Mouse (Mus musculus) heart, embryonic 13.5 days (tissue): Measurements from ENCODE around the gene Foxp1. TPM values are rescaled to one million over a fixed set of nuclear protein-coding genes. Genes with fewer than 3 reads are reported as not detected.
A peak's percentile ranks its signal among the peaks of the same experiment; 100 is the strongest.

Experiments
- ATAC-seq: fragments of 200-750 bp; cut with Nextera tagmentation; 2 replicates; pipeline ENCODE4 v1.8.0; 2017; ENCODE audit warnings: moderate TSS enrichment; ENCODE audit not compliant: insufficient number of reproducible peaks, low FRiP score, low TSS enrichment; ENCODE audit errors: extremely low read depth
- H3K27ac ChIP-seq: fragments of 300-500 bp; sonication (generic); replicated peaks from 2 replicates; pipeline ENCODE4 v1.5.1; 2015; ENCODE audit warnings: moderate library complexity, mild to moderate bottlenecking, inconsistent platforms
- H3K27me3 ChIP-seq: fragments of 300-500 bp; sonication (generic); replicated peaks from 2 replicates; pipeline ENCODE4 v1.6.1; 2015; ENCODE audit warnings: mild to moderate bottlenecking, inconsistent platforms
- H3K36me3 ChIP-seq: fragments of 300-500 bp; sonication (generic); 2 replicates; pipeline ENCODE4 v1.6.1; 2015; ENCODE audit warnings: mild to moderate bottlenecking, inconsistent platforms
- H3K4me1 ChIP-seq: fragments of 300-500 bp; sonication (generic); 2 replicates; pipeline ENCODE4 v1.6.1; 2015; ENCODE audit warnings: inconsistent platforms
- H3K4me2 ChIP-seq: fragments of 300-500 bp; sonication (generic); 2 replicates; pipeline ENCODE4 v1.6.1; 2015; ENCODE audit warnings: inconsistent platforms, mild to moderate bottlenecking, moderate library complexity
- H3K4me3 ChIP-seq: fragments of 300-500 bp; sonication (generic); 2 replicates; pipeline ENCODE4 v1.5.1; 2015; ENCODE audit warnings: moderate library complexity, mild to moderate bottlenecking, inconsistent platforms
- H3K9ac ChIP-seq: fragments of 300-500 bp; sonication (generic); 2 replicates; pipeline ENCODE4 v1.6.1; 2015; ENCODE audit warnings: inconsistent platforms, mild to moderate bottlenecking, moderate library complexity
- H3K9me3 ChIP-seq: fragments of 300-500 bp; sonication (generic); 2 replicates; pipeline ENCODE4 v1.6.1; 2016; ENCODE audit warnings: inconsistent platforms
- WGBS: fragments of 180-500 bp; shearing (Covaris S2); methylation state at CpG from one replicate; pipeline ENCODE4 v1.1.7; 2015; ENCODE audit warnings: mixed read lengths; 5-methylcytosine and 5-hydroxymethylcytosine counted together
- polyA plus RNA-seq: library from polyadenylated mRNA; unstranded; fragments of >200 nt; fragmentation: Nextera tagmentation; extraction: Ambion mirVana; gene quantifications from 2 replicates; pipeline ENCODE4 v1.2.1, GENCODE M21; 2015

Gene Foxp1
- polyA plus RNA-seq, 1 experiment from 2014 or later: 71.7 TPM

GRCm38 (mm10) chr6:99408880-99409279 is 113.6 kb downstream of the Foxp1 start:
- Histone ChIP-seq H3K27me3 (no peaks in the 10 kb centered on the region), H3K4me2 (no peak overlapping the region), H3K9me3 (no peaks in the 10 kb centered on the region), H3K4me3 (no peak overlapping the region), H3K9ac (no peak overlapping the region), H3K36me3 (no peaks in the 10 kb centered on the region), H3K4me1 (peaks cover 28% of the 10 kb centered on the region), H3K27ac (no peak overlapping the region)
- WGBS: 33% methylated on average over 4 of the region's 4 CpGs
- no peak for ATAC-seq

DNA sequence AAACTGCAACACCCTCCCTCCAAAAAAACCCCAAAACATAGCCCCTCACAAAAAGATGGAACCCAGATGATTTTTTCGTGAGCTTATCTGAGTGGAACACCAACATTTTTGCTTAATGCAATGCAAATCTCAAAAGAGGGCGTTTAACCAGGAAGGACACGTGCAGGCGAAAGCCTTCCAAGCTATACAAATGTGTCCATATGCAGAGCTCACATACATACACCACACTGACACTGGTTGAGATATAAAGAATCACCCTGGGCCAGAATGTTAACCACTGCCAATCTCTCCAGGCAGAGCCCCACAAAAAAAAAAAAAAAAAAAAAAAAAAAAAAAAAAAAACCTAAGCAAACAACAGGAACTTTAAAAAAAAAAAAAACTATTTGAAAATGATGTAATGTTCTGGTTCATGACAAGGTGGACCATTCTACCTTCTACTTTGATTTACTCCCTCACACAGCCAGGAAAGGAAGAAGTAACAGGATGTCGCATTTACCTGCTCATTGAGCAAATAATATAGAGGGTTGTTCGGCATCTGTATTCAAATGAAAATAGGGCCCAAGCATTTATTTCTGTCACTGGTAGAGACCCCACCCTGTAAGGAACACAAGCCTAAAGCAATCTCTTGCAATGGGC is 118.6 kb downstream of the Foxp1 start:
- no peaks in the 10 kb centered on the region for H3K36me3 ChIP-seq
- H3K27me3 ChIP-seq: no peaks in the 10 kb centered on the region
- no peak overlapping the region for H3K4me2 ChIP-seq
- H3K9me3 ChIP-seq: no peaks in the 10 kb centered on the region
- H3K4me3 ChIP-seq: no peak overlapping the region
- peaks cover 9% of the 10 kb centered on the region for H3K4me1 ChIP-seq
- H3K27ac ChIP-seq: no peak overlapping the region
- whole genome bisulfite sequencing: 82% methylated on average over 6 of the region's 6 CpGs
- H3K9ac ChIP-seq: no peak overlapping the region
- no peak for ATAC-seq

DNA sequence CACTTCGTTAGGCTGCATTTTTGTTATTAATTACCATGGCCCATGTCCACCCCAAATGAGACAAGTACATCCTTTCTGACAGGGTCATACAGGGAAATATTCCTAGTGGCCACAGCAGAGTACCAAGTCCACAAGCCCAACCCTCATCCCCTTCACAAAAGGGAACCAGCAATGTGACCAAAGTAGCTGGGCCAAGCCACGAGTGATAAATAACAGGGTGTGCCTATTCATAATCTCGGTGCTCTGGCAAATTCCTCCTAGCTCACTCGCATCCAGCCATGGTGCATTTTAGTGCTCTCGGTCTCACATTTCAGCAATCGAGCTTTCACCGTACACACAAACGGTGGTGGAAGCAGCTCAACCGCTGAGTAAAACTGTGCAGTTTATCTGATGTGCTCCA is 119.6 kb downstream of the Foxp1 start:
- Histone ChIP-seq H3K4me3 (no peak overlapping the region), H3K27ac (no peak overlapping the region), H3K36me3 (no peaks in the 10 kb centered on the region), H3K9ac (no peak overlapping the region), H3K4me2 (no peak overlapping the region), H3K4me1 (peaks cover 9% of the 10 kb centered on the region), H3K27me3 (no peaks in the 10 kb centered on the region), H3K9me3 (no peaks in the 10 kb centered on the region)
- WGBS: 71% methylated on average over 9 of the region's 9 CpGs
- no peak for ATAC-seq

GRCm38 (mm10) chr6:99402370-99402769 is 120.2 kb downstream of the Foxp1 start:
- no peaks in the 10 kb centered on the region for H3K27me3 ChIP-seq
- no peak overlapping the region for H3K4me2 ChIP-seq
- no peak for ATAC-seq
- no peaks in the 10 kb centered on the region for H3K9me3 ChIP-seq
- no peak overlapping the region for H3K27ac ChIP-seq
- peaks cover 9% of the 10 kb centered on the region for H3K4me1 ChIP-seq
- H3K36me3 ChIP-seq: peaks cover 4% of the 10 kb centered on the region; the same call in 1 of the 2 replicates
- WGBS: 70% methylated on average over 3 of the region's 3 CpGs
- H3K4me3 ChIP-seq: no peak overlapping the region
- H3K9ac ChIP-seq: no peak overlapping the region

DNA sequence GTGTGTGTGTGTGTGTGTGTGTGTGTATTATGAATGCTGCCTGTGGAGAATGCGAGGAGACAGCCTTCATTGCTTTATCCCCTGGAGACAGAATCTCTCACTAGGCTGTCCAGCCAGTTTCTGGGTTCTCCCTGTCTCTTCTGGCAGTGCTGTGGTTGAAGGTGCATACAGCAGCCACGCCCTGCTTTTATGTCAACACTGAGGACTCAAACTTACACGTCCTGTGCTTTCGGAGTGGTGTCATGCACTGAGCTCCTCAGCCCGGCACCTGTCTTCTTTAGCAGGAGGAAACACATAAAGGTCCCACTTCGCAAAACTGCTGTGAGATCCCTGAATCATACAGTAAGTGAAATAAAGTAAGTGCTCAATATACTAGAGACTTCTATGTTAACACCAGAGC is 120.7 kb downstream of the Foxp1 start:
- no peak for ATAC-seq
- WGBS: 72% methylated on average over 6 of the region's 6 CpGs

GRCm38 (mm10) chr6:99401211-99401610 is 121.3 kb downstream of the Foxp1 start:
- ATAC-seq: no peak
- Histone ChIP-seq H3K36me3 (peaks cover 7% of the 10 kb centered on the region; the same call in 1 of the 2 replicates), H3K9ac (no peak overlapping the region), H3K27me3 (no peaks in the 10 kb centered on the region), H3K9me3 (no peaks in the 10 kb centered on the region), H3K4me2 (no peak overlapping the region), H3K4me1 (peaks cover 5% of the 10 kb centered on the region), H3K27ac (no peak overlapping the region), H3K4me3 (no peak overlapping the region)
- 71% methylated on average over 2 of the region's 2 CpGs for WGBS

More for the DNA sequence above, 120.7 kb downstream of the Foxp1 start:
- Histone ChIP-seq H3K36me3 (peaks cover 7% of the 10 kb centered on the region; the same call in 1 of the 2 replicates), H3K4me2 (no peak overlapping the region), H3K27ac (no peak overlapping the region), H3K9me3 (no peaks in the 10 kb centered on the region), H3K9ac (no peak overlapping the region), H3K4me3 (no peak overlapping the region), H3K4me1 (peaks cover 9% of the 10 kb centered on the region), H3K27me3 (no peaks in the 10 kb centered on the region)

GRCm38 (mm10) chr6:99395745-99396144 is 126.8 kb downstream of the Foxp1 start:
- no peaks in the 10 kb centered on the region for H3K4me1 ChIP-seq
- no peak overlapping the region for H3K27ac ChIP-seq
- H3K9ac ChIP-seq: no peak overlapping the region
- peaks cover 7% of the 10 kb centered on the region; the same call in 1 of the 2 replicates for H3K36me3 ChIP-seq
- H3K4me3 ChIP-seq: no peak overlapping the region
- no peak overlapping the region for H3K4me2 ChIP-seq
- ATAC-seq: no peak
- no peaks in the 10 kb centered on the region for H3K9me3 ChIP-seq
- no peaks in the 10 kb centered on the region for H3K27me3 ChIP-seq
- 64% methylated on average over 12 of the region's 12 CpGs for WGBS

DNA sequence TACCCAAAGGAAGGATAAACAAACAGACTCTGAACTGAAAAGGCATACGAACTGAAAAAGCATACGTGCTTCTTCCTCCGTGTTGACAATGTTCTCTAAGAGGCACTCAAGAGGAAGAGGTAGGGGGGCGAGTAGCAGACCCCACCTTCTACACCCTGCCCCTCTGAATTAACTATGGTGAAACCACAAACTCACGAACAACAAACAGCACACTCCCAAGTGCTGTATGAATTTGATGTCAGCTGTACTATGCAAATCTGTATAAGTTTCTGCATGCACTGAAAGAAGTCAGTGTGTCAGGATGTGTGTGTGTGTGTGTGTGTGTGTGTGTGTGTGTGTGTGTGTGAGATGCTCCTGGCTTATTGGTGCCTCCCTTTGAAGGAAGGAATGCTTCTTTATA is 127.7 kb downstream of the Foxp1 start:
- no peak overlapping the region for H3K4me3 ChIP-seq
- H3K36me3 ChIP-seq: peaks cover 7% of the 10 kb centered on the region; the same call in 1 of the 2 replicates
- H3K4me2 ChIP-seq: no peak overlapping the region
- no peak overlapping the region for H3K9ac ChIP-seq
- H3K27ac ChIP-seq: no peak overlapping the region
- H3K9me3 ChIP-seq: no peaks in the 10 kb centered on the region
- no peak for ATAC-seq
- WGBS: 63% methylated on average over 5 of the region's 5 CpGs
- no peaks in the 10 kb centered on the region for H3K27me3 ChIP-seq
- H3K4me1 ChIP-seq: 0 out of 2 replicates have a peak, but pooled peaks cover 2% of the 10 kb centered on the region

DNA sequence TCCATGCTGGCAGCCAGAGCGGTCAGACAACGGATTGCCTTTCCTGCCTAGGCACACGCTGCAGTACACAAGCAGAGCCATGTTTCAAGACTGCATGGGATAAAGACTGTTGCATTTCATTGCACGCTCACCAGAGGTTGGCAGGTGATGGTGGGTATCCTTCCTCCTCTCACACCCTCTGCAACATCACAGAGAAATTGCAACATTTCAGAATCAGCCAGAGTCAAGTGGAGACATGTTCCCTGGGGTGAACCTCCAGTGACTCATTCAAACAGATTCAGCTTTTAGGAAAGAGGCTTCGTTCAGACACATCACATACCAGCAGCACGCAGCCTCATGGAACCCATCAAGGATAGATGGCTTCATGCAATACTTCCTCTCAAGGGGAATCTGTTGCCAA is 130.0 kb downstream of the Foxp1 start:
- 90% methylated on average over 6 of the region's 6 CpGs for WGBS
- no peak for ATAC-seq

DNA sequence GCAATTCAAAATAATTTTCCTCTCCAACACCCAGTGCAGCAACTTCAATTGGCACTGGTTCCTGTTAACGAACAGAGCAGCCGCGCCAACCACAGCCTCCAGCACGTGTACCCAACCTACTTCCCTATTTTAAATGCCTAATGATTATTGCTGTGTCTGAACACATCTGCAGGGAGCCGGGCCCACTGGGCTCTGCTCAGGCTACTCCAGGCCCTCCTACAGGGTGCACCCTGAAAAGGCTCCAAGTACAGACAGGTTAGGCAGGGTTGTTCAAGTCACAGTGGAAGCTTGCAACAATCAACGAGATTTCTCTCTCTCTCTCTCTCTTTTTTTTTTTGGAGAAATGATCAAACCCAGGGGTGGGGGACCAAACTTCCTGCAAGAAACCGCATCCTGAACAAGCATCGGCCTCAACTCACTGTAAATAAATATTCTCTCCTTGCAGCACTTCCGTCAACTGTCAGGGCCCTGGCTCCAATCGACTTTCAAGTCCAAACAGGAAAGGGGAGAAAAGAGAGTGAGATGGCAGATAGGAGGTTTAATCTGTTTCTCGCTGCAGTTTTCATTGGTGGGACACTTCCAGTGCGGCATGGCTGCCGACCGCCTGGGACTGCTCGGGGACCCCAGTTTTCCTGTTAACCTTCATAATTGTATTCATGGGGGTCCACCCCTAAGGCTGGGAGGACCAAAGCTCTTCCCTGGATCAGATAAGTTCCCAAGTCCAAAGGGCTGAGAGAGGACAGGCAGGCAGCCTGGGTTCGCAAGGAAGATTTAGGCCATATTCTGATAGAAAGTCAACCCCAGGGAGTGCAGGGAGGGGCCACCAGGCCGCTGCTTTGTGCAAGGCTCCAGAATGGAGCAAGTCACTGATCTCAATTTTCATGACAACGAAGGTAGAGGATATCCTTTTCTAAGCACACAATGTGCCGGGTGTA is 133.5 kb downstream of the Foxp1 start:
- 61% methylated on average over 19 of the region's 19 CpGs for WGBS
- H3K27ac ChIP-seq: peak overlapping the region; percentile 79
- no peaks in the 10 kb centered on the region for H3K27me3 ChIP-seq
- H3K36me3 ChIP-seq: 0 out of 2 replicates have a peak, but pooled peaks cover 5% of the 10 kb centered on the region
- no peaks in the 10 kb centered on the region for H3K9me3 ChIP-seq
- no peak overlapping the region for H3K4me3 ChIP-seq
- 0 out of 2 replicates have a peak overlapping the region, but pooled peaks have one; percentile 7 for H3K9ac ChIP-seq
- H3K4me1 ChIP-seq: peaks cover 39% of the 10 kb centered on the region
- no peak overlapping the region for H3K4me2 ChIP-seq
- no peak for ATAC-seq

More for the DNA sequence above, 130.0 kb downstream of the Foxp1 start:
- no peak overlapping the region for H3K4me2 ChIP-seq
- peaks cover 24% of the 10 kb centered on the region for H3K4me1 ChIP-seq
- H3K9me3 ChIP-seq: no peaks in the 10 kb centered on the region
- H3K4me3 ChIP-seq: no peak overlapping the region
- H3K9ac ChIP-seq: no peak overlapping the region
- no peaks in the 10 kb centered on the region for H3K27me3 ChIP-seq
- peaks cover 4% of the 10 kb centered on the region; the same call in 1 of the 2 replicates for H3K36me3 ChIP-seq
- H3K27ac ChIP-seq: no peak overlapping the region

GRCm38 (mm10) chr6:99388023-99388422 is 134.5 kb downstream of the Foxp1 start:
- Histone ChIP-seq H3K27ac (peak overlapping the region; percentile 79; the same call in 1 of the 2 replicates), H3K27me3 (no peaks in the 10 kb centered on the region), H3K36me3 (0 out of 2 replicates have a peak, but pooled peaks cover 5% of the 10 kb centered on the region), H3K4me3 (no peak overlapping the region), H3K4me1 (peaks cover 45% of the 10 kb centered on the region), H3K4me2 (no peak overlapping the region), H3K9me3 (no peaks in the 10 kb centered on the region), H3K9ac (no peak overlapping the region)
- 79% methylated on average over 5 of the region's 5 CpGs for WGBS
- no peak for ATAC-seq
